Mouse (Mus musculus) fibroblast of lung, adult 2 months (primary cell): ENCODE measurements around the gene Zfp827.

Experiments used
- DNase-seq: peaks from one replicate; pipeline ENCODE4 v3.0.0-alpha.2; 2011; ENCODE audit warnings: low read depth

The Zfp827 gene

GRCm38 (mm10) chr8:79158357-79158756, 130.1 kb downstream of the Zfp827 start:
- DNase-seq, result no peak

DNA sequence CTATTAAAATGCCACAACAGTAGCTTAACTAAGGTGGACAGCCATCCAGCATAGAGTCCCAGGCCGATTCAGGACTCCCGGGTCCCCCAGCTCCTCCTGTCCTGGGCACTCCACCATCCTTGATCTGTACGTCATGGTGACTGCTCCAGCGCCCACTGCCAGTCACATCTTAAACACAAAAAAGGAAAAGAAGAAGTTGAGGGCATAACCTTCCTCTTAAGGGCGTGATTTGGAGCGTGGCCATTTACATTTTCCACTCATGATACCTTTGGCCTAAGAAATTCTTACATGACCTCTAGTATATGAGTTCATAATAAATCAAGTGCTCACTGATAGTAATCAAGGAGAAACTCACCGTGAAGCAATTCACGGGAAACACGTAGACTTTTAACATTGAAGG, 131.2 kb downstream of the Zfp827 start:
- no peak for DNase-seq

- DNase-seq, result no peak
Measured at GRCm38 (mm10) chr8:79160302-79160701, 132.1 kb downstream of the Zfp827 start.

- DNase-seq, result no peak
Measured at GRCm38 (mm10) chr8:79161172-79161778, 133.0 kb downstream of the Zfp827 start.

- DNase-seq, result peak; percentile 89
Measured at GRCm38 (mm10) chr8:79162533-79163308, 134.5 kb downstream of the Zfp827 start.

- DNase-seq, result no peak
Measured at GRCm38 (mm10) chr8:79164336-79164735, 136.1 kb downstream of the Zfp827 start.

DNA sequence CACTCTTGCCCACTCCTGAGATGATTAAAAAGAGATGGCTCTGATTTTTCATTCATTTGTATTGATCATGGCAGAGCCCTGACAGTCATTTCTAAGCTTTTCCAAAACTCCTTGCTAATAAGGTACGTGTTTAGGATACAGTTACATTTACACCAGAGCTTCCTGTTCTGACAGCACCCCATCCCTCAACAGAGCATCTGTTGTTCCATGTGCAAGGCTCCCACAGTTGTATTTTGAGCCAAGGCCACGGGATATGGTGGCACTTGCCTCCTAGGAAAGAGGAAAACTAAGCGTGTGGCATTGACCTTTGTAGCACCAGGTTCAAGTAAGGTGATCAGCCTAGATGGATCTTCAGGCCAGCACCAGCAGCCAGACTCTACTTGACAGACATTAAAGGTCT, 137.0 kb downstream of the Zfp827 start:
- no peak for DNase-seq

DNA sequence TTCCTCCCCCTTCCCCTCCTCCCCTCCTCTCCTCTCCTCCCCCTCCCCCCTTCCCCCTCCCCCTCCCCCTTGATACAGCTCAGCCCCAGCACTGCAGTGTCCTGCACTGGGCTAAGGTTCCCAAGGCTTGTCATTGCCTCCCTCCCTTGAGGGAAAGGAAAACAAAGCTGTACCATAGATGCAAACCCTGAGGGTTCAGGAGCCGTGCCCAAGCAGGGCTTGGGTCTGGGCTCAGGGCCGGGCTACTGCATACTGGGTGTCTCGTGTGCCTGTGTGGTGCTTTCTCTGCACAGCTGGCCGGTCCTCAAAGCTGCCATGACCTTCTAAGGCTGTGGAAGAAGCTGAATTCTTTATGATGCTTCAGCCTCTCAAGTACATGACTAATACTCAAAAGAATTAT, 145.4 kb downstream of the Zfp827 start:
- no peak for DNase-seq

DNA sequence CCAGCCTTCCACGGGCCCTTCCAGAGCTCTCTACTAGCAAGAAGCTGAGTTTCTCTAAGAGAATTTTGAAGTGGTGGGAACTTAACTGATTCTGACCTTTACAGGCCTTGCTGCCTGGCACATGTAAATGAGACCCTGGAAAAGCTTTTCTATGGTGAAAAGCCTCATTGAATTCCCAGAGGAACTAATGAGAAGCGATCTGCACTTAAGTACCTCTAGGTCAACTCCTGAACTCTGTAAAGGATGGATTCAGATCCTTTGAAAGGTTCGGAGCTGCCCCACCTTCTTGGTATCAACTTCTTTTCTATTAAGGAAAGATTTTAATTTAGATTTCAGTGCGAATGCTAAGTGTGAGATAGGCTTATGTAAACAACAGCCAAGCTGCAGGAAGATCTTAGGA, 147.8 kb downstream of the Zfp827 start:
- no peak for DNase-seq

- DNase-seq, result no peak
Measured at GRCm38 (mm10) chr8:79179678-79180077, 151.4 kb downstream of the Zfp827 start.

DNA sequence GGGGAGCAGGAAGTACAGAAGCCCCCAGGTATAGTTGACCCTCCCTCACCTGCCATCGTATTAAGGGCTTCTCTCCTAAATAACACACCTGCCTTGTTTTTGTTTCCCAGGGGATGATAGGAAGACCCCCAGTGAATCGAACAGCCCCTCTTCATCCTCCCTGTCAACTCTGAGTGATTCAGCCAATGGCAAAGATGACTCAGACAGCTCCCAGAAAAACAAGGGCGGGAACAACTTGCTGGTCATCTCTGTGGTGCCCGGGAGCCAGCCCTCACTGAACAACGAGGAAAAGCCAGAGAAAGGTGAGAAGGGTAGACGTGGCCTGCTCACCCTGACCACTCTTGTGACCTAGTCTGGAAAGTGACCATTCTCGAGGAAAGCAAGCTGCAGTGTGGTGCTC, 157.3 kb downstream of the Zfp827 start:
- DNase-seq, result no peak

DNA sequence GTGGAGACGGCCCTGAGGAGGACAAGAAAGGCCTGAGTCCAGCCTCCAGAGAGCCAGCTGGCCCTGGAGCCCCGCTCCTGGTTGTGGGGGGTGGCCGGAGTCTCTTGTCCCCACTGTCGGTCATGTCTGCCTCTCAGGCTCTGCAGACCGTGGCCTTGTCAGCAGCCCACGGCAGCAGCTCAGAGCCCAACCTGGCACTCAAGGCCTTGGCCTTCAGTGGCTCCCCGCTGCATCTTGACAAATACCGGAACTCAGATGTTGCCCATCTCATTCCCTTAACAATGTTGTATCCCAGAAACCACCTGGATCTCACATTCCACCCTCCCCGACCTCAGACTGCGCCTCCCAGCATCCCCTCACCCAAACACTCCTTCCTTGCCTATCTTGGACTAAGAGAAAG, 161.8 kb downstream of the Zfp827 start:
- no peak for DNase-seq

DNA sequence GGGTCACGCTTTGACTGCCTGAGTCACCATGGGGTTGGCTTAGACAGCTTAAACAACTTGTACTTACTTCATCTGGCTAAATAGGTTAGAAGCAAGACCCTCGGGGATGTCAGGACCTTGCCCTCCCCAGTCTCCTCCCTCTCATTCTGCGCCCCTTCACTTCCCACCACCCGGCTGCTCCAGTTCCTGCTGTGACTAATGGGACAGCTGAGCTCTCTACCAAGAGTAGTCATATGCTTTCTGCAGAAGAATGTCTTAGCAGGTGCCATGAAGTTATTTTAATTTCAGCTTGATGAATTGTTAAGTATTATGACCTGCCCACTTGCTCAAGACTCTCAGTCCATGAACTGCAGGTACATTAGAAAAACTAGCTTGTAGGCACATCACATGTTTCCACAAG, 168.2 kb downstream of the Zfp827 start:
- no peak for DNase-seq

GRCm38 (mm10) chr8:79198675-79199074, 170.4 kb downstream of the Zfp827 start:
- DNase-seq, result no peak

DNA sequence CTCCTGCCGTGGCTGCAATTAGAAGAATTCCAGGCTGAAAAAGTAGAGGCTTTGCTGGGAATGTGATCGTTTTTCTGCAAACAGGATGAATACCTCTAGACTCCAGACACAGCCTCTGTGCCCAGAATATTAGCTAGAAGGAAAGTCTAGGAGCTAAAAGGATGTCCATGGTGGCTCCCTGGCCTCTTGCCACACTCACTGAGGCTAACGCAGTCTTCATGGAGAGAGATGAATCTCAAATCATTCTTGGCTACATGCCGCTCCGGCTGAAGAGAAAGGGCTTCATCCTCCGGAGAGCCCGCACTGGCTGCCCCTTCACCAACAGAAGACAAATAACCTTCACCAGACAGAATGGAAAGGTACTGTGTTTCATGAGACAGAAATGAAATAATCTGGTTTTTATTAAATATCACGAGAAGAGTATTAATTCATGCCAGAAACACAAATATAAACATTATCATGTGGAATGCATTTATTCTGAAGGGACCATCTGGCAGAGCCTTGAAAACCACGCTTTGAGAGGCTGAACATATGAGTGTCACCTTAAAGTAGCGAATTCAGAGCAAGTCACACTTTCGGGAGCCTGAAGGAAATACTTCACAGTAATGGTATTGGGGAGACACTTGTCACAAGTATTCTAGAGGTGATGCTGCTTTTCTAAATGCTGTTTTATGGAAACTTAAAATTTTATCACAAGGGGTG, 173.4 kb downstream of the Zfp827 start:
- DNase-seq, result no peak

DNA sequence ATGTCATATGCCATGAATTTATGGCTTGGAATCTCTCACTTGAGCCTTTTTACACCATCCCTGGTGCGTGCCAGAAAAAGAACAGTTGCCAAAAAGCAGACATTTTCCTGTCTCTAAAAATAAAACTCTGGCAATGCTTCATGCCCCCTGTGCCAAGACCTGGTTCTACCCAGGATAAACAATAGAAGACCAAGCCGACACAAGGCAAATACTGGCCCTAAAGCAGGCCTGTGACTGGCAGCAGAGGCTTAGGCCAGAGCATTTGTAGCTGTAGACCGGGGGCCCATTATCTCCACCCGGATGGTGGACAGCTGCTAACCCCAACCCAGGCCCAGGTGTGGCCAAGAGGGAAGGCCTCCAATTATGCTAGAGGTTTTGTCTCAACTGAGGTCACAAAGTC, 178.7 kb downstream of the Zfp827 start:
- peak; percentile 61 for DNase-seq

DNA sequence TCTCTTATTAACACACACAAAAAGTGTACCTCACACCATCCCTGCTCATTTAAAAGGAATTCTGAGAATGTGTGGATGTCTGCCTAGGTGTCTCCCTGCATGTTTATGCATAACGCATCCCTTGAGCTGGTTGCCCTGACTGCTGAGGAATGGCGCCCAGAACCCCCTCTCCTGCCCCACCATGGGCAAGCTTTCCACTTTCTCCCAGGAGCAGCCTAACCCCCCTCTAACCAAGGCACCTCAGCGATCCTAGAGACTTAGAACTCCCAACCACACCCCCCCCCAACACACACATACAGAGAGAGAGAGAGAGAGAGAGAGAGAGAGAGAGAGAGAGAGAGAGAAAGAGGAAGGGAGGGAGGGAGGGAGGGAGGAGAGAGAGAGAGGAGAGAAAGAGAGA, 179.9 kb downstream of the Zfp827 start:
- DNase-seq, result no peak

GRCm38 (mm10) chr8:79208691-79209640, 180.7 kb downstream of the Zfp827 start:
- peak; percentile 96 for DNase-seq

DNA sequence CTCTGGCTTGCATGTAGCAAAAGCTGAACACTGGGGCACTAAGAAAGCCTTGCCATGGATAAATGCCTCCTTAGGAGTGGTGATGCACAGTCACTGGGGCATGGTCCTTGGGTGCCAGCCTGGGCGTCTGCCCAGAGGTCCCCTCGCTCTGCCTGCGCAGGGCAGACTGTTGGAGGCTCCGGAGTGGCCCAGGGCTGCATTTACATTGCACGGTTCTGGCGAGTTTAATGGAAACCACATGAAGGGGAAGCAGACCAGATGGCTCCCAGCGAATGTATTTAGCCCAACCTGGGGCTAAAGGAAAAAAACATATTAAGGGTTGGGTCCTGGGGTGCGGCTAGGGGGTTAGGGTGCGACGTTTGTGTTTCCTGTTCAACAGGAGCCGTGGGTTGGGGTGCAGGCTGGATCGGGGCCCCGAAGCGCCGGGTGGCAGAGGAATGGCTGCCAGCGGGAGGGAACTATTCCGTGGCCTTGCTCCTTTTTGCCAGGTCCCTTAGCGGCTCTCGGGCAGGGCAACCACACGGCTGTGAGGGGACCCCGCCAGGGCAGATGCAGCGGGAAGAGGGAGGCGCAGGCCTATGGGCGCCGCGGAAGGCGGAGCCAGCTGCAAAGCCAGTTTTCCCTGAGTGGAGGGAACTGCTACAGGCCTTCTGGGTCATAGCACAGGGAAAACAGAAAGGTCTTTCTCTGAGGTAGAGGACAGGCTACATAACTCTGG, 181.6 kb downstream of the Zfp827 start:
- no peak for DNase-seq

- DNase-seq, result no peak
Measured at GRCm38 (mm10) chr8:79211630-79212029, 183.4 kb downstream of the Zfp827 start.

DNA sequence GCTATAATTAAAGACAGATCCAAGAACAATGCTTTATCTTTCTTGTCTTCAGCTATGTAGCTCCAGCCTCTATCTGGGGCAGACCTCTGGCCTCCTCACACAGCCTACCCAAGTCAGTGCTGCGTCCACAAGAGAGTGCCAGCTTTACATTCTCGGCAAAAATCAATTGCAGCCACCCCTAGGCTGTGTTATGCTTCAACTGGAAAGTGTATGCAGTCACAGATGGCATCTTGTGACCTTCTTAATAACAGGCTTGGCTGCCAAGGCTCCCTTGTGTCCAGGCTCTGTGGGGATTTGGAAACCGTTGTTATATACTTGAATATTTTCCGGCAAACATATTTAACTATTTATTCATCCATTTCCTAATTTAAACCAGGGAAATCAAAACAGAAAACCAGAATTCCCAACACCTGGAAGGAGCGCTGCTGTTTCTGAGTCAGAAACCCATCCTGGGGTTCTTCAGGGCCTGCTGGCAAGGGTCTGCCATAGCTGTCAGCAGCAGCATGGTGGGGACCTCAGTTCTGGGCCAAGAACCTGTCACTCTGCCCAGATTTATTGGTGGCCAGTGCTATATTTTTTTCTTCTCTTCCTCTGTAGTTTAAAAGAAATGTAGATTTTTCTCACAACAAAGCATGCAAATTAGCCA, 194.0 kb downstream of the Zfp827 start:
- DNase-seq, result peak; percentile 54
